Mouse (Mus musculus) spleen, postnatal 0 days (tissue): ENCODE results near the gene Calb2. TPM values are rescaled to one million over a fixed set of nuclear protein-coding genes. Genes with fewer than 3 reads are reported as not detected.

Experiments
- polyA plus RNA-seq: library from polyadenylated mRNA; unstranded; fragments of >200 nt; fragmentation: Nextera tagmentation; extraction: Ambion mirVana; gene quantifications from 2 replicates; pipeline ENCODE4 v1.2.1, GENCODE M21; 2015

The Calb2 gene
- not detected in 2 replicates for polyA plus RNA-seq

DNA sequence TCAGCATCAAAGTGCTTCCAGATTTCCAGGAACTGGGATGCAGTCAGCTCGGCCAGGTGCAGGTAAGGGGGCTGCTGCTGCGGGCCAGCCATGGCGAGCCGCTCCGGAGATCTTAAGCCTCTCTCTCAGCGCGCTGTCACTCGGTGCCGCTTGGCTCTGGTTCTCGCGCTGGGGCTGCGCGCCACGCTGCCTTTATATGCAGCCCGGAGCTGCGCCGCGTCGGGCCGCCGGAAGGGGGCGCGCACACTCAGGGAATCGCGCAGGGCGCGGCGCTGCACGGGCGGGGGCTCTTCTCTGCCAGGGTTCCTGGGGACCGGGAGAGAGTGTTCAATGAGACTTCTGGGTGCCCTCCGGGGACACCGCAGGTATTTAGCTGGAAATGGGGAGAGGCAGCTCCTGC is at the start of gene Calb2:
Gene Calb2 (minus strand): TSS at position 165 of the 400 bp plus-strand sequence.

DNA sequence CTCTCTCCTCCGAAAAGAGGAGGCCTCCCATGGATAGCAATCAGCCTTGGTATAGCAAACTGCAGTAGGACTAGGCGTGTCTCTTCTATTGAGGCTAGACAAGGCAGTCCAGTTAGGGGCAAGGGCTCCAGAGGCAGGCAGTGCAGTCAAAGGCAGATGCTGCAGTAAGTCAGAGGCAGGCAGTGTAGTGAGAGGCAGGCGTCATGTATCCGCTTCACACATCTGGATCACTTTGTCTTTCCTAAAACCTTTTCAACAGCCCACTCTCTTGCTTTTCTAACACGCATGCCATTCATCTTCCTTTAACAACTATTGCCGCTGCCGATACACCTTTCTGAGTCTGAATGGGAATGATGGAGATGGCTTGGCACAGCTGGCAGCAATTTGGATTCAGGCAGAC is 47.4 kb upstream of the Calb2 start, which contains the start of gene Cmtr2:
Gene Cmtr2 (plus strand): TSS at position 301 of the 400 bp plus-strand sequence.

GRCm38 (mm10) chr8:110102653-110103052 is 65.4 kb downstream of the Calb2 start, which contains the start of gene Gm17720:
Gm17720 (minus strand) TSS chr8:110102753.

DNA sequence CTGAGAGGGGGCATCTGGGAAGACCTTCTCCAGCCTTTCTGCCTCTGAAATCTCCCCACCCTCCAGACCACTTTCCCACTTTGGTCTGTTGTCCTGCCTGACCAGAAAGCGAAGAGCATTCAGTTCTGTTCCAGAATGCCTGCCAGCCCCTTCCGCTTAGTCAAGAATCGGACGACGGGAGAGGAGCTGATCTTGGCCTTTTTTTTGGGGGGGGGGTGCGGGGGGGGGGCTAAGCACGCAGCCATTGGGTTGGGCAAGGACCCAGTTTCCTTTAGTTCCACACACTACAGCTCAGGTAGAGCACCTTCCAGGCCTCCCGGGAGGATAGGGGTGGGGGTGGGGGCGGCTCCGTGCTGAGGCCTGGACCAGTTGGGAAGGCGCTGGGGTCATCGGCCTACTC is 67.1 kb downstream of the Calb2 start, which contains the start of gene Gm21964:
Gene Gm21964 (plus strand): TSS at position 301 of the 400 bp plus-strand sequence.

Other genes starting within 250 kb of the Calb2 start
- 0.13 and 0.24 TPM in 2 replicates for gene Marveld3, start 206.0 kb downstream of the Calb2 start, polyA plus RNA-seq
- gene Tat, start 177.8 kb downstream of the Calb2 start, polyA plus RNA-seq = not detected in 2 replicates
- 0.72 and 0.93 TPM in 2 replicates for gene Chst4, start 128.5 kb downstream of the Calb2 start, polyA plus RNA-seq
- gene Zfp612, start 88.5 kb downstream of the Calb2 start, polyA plus RNA-seq = 0.42 and 0.70 TPM in 2 replicates
- gene Gm21964, start 67.0 kb downstream of the Calb2 start, polyA plus RNA-seq = not detected in 2 replicates
- gene Gm17720, start 65.5 kb downstream of the Calb2 start, polyA plus RNA-seq = not detected in 2 replicates
- 3.4 and 3.6 TPM in 2 replicates for gene Cmtr2, start 47.5 kb upstream of the Calb2 start, polyA plus RNA-seq
- gene Hydin, start 98.8 kb upstream of the Calb2 start, polyA plus RNA-seq = not detected in 2 replicates